Mouse (Mus musculus) heart, postnatal 14 days (tissue): Measurements from ENCODE around the gene Satb2. TPM values are rescaled to one million over a fixed set of nuclear protein-coding genes. Genes with fewer than 3 reads are reported as not detected.

Source experiments
- DNase-seq, 2 experiments: peaks; one replicate each; pipeline ENCODE4 v3.0.0; 2021 to 2022
- intact Hi-C: fragments of 180-260 bp; cut with DNase I; formaldehyde crosslinking; loops from one replicate; pipeline ENCODE4 v1.15.1; 2025
- microRNA-seq, 2 experiments: library from miRNA; unstranded; fragments of <30 nt; microRNA quantifications; one replicate each; pipeline ENCODE4 v1.2.0; 2021 to 2022
- total RNA-seq, 2 experiments: library from RNA; stranded (reverse); gene quantifications; 2 replicates each; pipeline ENCODE4 v1.2.3; 2021

The Satb2 gene
- total RNA-seq, 2 experiments from 2014 or later, result 0.49 to 0.69 TPM

- intact Hi-C loops, result no loop called here
- no peak for DNase-seq
Observed at GRCm38 (mm10) chr1:56749629-56750311, 228.7 kb downstream of the Satb2 start.

GRCm38 (mm10) chr1:56748876-56749493 is 229.5 kb downstream of the Satb2 start:
- intact Hi-C loops, result no loop called here
- DNase-seq, result no peak

Small RNAs within 50 kb of the gene (microRNA-seq; reads per million reads assigned to microRNA genes)
- 0 reads per million in 2 experiments for gene Gm23943
